Mouse (Mus musculus): ENCODE measurements at regions not wholly inside any gene's neighbourhood (a gene's known extent, or its start where the extent isn't known, plus 50 kb on each side); places are given as distances from the start of the nearest gene placed in this dataset.

GRCm38 (mm10) chr7:135818298-135818697, 102.1 kb upstream of the Mki67 start:
- no peak for DNase-seq

- no peak for DNase-seq
Observed at GRCm38 (mm10) chr7:135823884-135824750, 108.0 kb upstream of the Mki67 start.

GRCm38 (mm10) chr7:135829246-135829645, 113.1 kb upstream of the Mki67 start:
- DNase-seq = no peak

GRCm38 (mm10) chr7:135833425-135833824, 117.3 kb upstream of the Mki67 start:
- no peak for DNase-seq

GRCm38 (mm10) chr7:135836808-135837733, 120.9 kb upstream of the Mki67 start:
- peak; percentile 86 for DNase-seq

- DNase-seq = no peak
Observed at GRCm38 (mm10) chr7:135844018-135844417, 127.9 kb upstream of the Mki67 start.

GRCm38 (mm10) chr7:135847304-135847703, 131.1 kb upstream of the Mki67 start:
- DNase-seq = no peak

- no peak for DNase-seq
Observed at GRCm38 (mm10) chr7:135848170-135848569, 132.0 kb upstream of the Mki67 start.

- DNase-seq = no peak
Observed at GRCm38 (mm10) chr7:135848833-135849232, 132.7 kb upstream of the Mki67 start.

- DNase-seq = peak; percentile 77
Observed at GRCm38 (mm10) chr7:135853127-135853813, 137.1 kb upstream of the Mki67 start.

- no peak for DNase-seq
Observed at GRCm38 (mm10) chr7:135853814-135854324, 137.7 kb upstream of the Mki67 start.

- DNase-seq = no peak
Observed at GRCm38 (mm10) chr7:135860288-135860687, 144.1 kb upstream of the Mki67 start.

GRCm38 (mm10) chr7:135860741-135861408, 144.7 kb upstream of the Mki67 start:
- no peak for DNase-seq

- DNase-seq = peak; percentile 50
Observed at GRCm38 (mm10) chr7:135861409-135861805, 145.2 kb upstream of the Mki67 start.

GRCm38 (mm10) chr7:135863581-135864426, 147.6 kb upstream of the Mki67 start:
- peak; percentile 27 for DNase-seq

- DNase-seq = no peak
Observed at GRCm38 (mm10) chr7:135870981-135871380, 154.8 kb upstream of the Mki67 start.

- DNase-seq = no peak
Observed at GRCm38 (mm10) chr7:135877091-135877874, 161.1 kb upstream of the Mki67 start.

GRCm38 (mm10) chr7:135878750-135879149, 162.6 kb upstream of the Mki67 start:
- no peak for DNase-seq

GRCm38 (mm10) chr7:135880446-135880845, 164.3 kb upstream of the Mki67 start:
- DNase-seq = no peak

- DNase-seq = no peak
Observed at GRCm38 (mm10) chr7:135882306-135882705, 166.1 kb upstream of the Mki67 start.

Data from retina, postnatal 1 day (tissue).